Mouse (Mus musculus) frontal cortex, postnatal 25 days (tissue): ENCODE data around the gene Dmrtc2.
"Not testable (repeated sequence)": the region's sequence is repeated elsewhere in the genome, so short reads cannot be mapped to it uniquely, and the experiment has no call there.

Experiments
- DNase-seq, 2 experiments: peaks; one replicate each; pipeline ENCODE4 v3.0.0; 2022; ENCODE audit warnings: low spot score in 2 of 2

The Dmrtc2 gene

DNA sequence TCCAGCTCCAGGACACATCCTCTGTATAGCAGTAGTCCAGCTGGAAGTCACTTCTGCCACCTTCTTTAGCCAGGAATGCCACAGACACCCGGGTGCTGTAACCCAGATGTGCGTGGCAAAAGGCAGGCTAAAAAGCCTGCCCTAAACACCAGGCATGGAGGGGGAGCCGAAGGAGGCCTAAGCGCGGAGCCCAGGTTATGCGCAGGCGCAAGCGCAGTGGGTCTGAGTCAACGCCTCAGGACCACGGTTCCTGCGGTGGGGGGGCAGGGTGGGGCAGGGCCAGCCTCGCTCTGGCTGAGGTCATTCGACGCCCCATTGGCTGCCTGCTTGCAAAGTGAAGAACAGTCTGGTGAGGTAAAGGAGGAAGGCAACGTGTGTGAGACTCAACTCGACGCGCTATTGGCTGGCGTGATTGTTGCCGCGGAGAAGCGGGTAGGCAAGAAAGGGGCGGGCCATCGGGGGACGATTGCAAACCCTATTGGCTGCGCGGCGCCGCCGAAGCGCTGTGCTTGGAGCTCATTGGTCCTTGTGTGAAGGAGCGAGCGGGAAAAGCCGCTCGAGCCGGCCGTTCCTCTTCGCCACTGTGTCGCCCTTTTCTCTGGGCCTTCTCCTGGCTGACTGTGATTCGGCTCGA is at the start of gene Dmrtc2, which contains the start of gene Lypd4:
Gene Dmrtc2, plus strand, starts transcription at position 526 of the 634 bp plus-strand sequence.
Gene Lypd4, minus strand, starts transcription at position 410 of the 634 bp plus-strand sequence.
- no peak for DNase-seq

DNA sequence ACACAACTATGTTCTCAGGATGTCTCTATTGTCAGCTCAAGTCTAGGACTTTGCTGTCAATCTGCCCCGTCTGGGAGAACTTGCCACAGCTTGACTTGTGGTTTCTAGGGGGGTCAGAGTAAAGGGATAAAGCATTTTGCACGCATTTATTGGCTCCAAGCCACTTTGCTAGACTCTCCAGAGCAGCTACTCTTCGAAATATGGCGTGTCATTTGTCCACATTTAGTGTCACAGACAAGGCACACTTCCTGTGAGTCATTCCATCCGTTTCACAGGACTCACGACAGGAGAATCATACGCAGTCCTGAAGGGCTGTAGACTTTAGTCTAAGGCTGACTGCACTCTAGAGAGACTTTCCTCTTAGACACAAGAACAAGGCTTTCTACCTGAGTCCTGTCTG is 45.4 kb upstream of the Dmrtc2 start:
- DNase-seq, result no peak

GRCm38 (mm10) chr7:24827181-24827580 is 42.7 kb upstream of the Dmrtc2 start:
- no peak for DNase-seq

- DNase-seq, result not testable (repeated sequence)
Measured at GRCm38 (mm10) chr7:24838732-24839409, 31.0 kb upstream of the Dmrtc2 start.

GRCm38 (mm10) chr7:24839410-24839808 is 30.4 kb upstream of the Dmrtc2 start:
- DNase-seq, result no peak

- DNase-seq, result no peak
Measured at GRCm38 (mm10) chr7:24840331-24840730, 29.5 kb upstream of the Dmrtc2 start.

DNA sequence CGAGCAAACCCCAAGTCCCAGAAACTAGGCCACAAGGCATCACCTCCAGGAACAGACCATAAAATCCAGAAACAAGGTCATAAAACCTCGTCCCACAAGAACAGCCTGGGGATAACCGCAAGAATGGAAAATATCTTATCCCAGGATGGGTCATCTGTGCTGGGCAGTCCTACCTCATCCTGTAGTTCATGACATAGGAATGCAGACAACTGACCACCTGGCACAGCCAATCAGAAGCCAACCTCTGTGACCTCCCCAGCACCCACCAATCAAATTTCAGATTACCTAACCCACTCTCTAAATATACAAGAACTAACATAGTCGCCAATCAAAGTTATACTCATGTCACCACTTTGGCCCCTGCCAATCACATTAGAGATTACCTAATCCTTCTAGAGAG is 28.8 kb upstream of the Dmrtc2 start:
- DNase-seq, result no peak

DNA sequence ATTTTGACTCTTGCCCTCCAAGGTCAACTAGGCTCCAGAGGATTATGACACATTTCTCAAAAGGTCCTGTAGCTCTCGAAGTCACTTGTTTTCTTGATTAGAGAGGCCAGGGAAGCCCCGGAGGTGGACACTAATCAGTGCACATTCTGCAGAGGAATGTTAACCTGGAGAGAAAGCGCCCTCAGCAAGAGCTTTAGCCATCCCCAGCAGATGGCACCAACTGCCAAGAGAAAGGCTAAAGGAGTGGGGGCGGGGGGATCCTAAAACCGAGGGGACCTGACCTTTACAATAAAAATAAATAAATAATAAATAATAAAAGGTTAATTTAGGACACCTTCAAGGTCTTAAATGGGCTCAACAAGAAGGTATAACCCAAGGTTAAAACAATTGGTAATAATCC is 25.7 kb upstream of the Dmrtc2 start:
- no peak for DNase-seq

DNA sequence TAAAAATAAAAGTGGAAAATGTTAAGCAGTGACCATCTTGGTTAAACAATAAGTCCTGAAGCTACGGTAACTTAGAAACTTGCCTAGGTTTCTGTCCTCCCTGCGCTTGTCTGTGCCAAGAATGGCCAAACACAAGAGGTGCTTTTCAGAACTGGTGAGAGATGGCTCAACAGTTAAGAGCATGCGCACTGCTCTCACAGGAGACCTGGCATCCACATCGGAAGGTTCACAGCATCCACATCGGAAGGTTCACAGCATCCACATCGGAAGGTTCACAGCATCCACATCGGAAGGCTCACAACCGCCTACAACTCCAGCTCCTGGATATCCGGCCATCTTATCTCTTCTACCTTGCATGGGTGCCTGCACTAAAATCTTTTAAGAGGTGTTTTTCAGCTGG is 24.7 kb upstream of the Dmrtc2 start:
- DNase-seq, result no peak

DNA sequence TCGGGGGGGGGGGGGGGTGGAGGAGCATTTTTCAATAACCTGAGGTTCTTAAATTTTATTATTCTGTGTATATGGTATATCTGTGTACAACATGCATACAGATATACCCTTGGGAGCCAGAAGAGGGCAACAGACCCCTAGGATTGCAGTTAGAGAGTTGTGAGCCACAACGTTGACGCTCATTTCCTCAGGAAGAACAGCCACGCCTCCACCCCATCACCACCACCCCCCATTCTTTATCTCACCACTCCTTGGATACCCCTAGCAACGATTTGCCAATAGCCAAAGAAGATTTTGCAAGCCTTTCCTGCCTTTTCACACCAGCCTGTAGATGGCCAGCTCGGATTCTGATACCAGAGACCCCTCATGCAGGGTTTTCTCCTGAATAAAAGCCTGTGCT is 24.1 kb upstream of the Dmrtc2 start:
- no peak for DNase-seq

- not testable (repeated sequence) for DNase-seq
Measured at GRCm38 (mm10) chr7:24846576-24846975, 23.3 kb upstream of the Dmrtc2 start.

DNA sequence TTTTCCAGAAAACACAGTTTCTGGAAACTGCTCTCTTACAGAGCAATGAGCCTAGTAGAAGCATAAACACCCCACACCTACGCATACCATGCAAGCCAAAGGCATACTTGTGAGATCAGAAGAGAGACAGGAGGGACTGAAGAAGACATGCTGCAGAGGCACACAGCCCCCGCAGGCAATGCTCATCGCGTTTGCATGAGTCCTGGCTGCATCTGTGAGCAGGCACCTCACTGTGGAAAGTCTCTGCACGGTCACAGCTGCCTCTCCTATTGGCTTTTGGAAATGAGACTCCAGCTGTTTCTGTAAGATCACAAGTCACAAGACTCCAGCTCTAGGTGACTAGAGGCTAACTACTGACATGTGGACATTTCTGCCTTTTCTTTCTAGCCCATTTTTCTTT is 19.7 kb upstream of the Dmrtc2 start:
- DNase-seq, result peak; percentile 23 to 26

DNA sequence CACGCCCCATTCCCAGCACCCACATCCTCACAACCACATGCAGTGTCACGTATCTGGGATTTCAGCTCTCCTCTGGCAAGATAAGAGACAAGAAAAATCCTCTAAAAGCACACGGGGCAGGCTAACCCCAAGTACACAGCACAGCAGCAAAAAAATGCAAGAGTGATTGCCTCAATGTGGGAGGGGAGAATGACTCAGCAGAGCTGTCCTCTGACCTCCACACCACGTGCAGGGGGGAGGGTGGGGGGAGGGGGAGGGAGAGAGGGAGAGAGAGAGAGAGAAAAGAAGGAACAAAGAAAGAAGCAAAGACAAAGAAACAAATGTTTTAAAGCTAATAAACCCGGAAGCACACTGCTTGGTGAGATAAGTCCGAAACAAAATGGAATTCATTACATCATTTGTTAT is 19.0 kb upstream of the Dmrtc2 start:
- DNase-seq, result no peak

GRCm38 (mm10) chr7:24851596-24852325 is 18.1 kb upstream of the Dmrtc2 start:
- no peak for DNase-seq

DNA sequence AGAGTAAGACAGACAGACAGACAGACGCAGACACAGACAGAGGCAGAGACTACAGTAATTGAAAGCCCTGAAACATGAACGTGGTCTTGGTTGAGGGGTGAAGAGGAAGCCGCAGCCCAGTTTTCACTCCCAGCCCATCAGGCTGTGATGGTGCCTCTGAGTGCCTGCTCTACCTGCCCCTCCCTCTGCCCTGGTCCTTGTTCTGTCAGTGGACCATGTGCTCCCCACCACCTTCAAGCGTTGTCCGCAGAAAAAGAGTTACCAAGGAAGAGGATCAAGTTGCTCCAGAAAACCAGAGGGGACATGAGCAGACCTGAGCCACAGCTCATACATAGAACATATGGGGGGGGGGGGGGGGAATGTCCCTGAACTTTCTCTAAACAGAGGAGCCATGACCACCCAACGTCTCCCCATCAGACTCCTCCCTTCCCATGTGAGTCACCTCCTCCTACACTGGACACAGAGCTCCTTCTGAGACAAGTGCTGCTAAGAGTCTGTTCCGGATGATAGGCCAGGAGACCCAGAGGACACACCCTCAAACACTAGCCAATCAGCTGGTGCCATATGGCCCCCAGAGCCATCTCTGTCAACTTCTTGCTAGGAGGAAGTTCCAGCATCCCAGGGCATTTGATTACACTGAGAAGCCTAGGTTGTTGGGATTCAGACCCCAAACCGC is 17.2 kb upstream of the Dmrtc2 start:
- no peak for DNase-seq

GRCm38 (mm10) chr7:24853233-24853563 is 16.7 kb upstream of the Dmrtc2 start:
- no peak for DNase-seq

DNA sequence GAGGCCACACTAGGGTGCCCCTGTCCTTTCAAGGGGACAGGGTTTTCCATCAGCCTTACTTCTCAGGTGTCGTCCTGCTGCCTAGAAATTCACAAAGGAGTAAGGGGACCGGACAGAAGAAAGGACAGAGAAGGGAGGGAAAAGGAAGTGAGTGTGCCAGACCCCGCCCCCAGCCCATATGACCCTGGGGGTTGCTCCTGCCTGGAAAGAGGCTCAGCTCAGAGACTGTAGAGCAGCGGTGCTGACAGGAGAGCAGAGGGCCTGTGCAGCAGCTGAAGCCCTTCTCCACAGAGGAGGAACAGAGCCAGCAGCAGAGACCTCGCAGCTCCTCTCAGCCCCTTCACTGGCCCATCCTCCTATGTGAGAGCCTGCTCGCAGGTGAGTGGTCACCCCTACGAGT is 16.2 kb upstream of the Dmrtc2 start:
- DNase-seq, result no peak

GRCm38 (mm10) chr7:24856460-24857120 is 13.3 kb upstream of the Dmrtc2 start:
- no peak for DNase-seq

GRCm38 (mm10) chr7:24859234-24859633 is 10.6 kb upstream of the Dmrtc2 start:
- no peak for DNase-seq

GRCm38 (mm10) chr7:24861913-24862312 is 7.9 kb upstream of the Dmrtc2 start, which contains the start of gene Gm9844:
Gene Gm9844, plus strand, starts transcription at chr7:24862213.
- no peak for DNase-seq

- no peak for DNase-seq
Measured at GRCm38 (mm10) chr7:24862853-24863252, 7.0 kb upstream of the Dmrtc2 start.

- no peak for DNase-seq
Measured at GRCm38 (mm10) chr7:24864156-24864555, 5.7 kb upstream of the Dmrtc2 start.
